Mouse (Mus musculus) olfactory bulb, adult 2 months (tissue): ENCODE measurements around the gene Arhgap23.

Experiments
- CTCF ChIP-seq: fragments of 200-500 bp; IDR thresholded peaks from 2 replicates; pipeline ENCODE4 v1.5.1; 2012; ENCODE audit warnings: low read depth, mild to moderate bottlenecking, low read length, moderate library complexity; ENCODE audit not compliant: insufficient read depth
- POLR2A ChIP-seq: fragments of 200-500 bp; IDR thresholded peaks from 2 replicates; pipeline ENCODE4 v1.6.1; 2012; ENCODE audit warnings: mild to moderate bottlenecking, low read depth, low read length, moderate library complexity; ENCODE audit not compliant: insufficient read depth

DNA sequence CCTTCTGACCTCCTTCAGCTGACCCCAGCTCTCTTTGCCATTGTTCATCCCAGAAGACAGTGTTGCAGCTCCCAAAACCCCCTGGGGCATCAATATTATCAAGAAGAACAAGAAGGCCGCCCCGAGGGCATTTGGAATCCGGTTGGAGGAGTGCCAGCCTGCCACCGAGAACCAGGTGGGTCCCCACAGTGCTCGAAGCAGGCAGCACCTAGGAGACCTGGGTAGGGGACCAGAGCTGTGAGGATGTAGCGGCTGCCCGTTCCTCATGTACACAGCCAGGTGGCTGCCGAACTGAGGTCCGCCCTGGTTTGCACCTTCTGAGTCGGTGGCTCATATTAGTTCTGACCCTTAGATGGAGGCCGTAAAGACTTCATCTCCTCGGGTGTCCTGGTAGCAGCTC lies 50.6 kb downstream of the Arhgap23 start:
- no peak for TF ChIP-seq CTCF
- TF ChIP-seq POLR2A = no peak
